Mouse (Mus musculus): ENCODE results near the gene Mta2. TPM values are rescaled to one million over a fixed set of nuclear protein-coding genes. Genes with fewer than 3 reads are reported as not detected.

Mta2 gene
- polyA plus RNA-seq, 1 experiment = 26.9 TPM

- DNase-seq = no peak
- peaks cover 34% of the 10 kb centered on the region for H3K4me1 ChIP-seq (ENCODE audit: control insufficient read depth, insufficient read depth, low read length)
- H3K4me3 ChIP-seq (replicated peaks; ENCODE audit: extremely low read depth, low read depth, low read length) = no peak overlapping the region
- 43% methylated on average over 2 of the region's 2 CpGs for WGBS
- TF ChIP-seq POLR2A (IDR thresholded peaks at IDR 0.05; ENCODE audit: borderline replicate concordance, extremely low read depth, low read depth, low read length) (no peak), CTCF (IDR thresholded peaks at IDR 0.05; ENCODE audit: insufficient read depth, low read length) (no peak)
Observed at GRCm38 (mm10) chr19:8993625-8993912, 51.9 kb downstream of the Mta2 start.

- no peak overlapping the region for H3K4me3 ChIP-seq (replicated peaks; ENCODE audit: extremely low read depth, low read depth, low read length)
- WGBS = 35% methylated on average over 10 of the region's 10 CpGs
- no peak for TF ChIP-seq CTCF (IDR thresholded peaks at IDR 0.05; ENCODE audit: insufficient read depth, low read length)
- TF ChIP-seq POLR2A (IDR thresholded peaks at IDR 0.05; ENCODE audit: borderline replicate concordance, extremely low read depth, low read depth, low read length) = no peak
- no peak for DNase-seq
- peaks cover 41% of the 10 kb centered on the region for H3K4me1 ChIP-seq (ENCODE audit: control insufficient read depth, insufficient read depth, low read length)
Observed at GRCm38 (mm10) chr19:8994813-8995607, 53.3 kb downstream of the Mta2 start.

DNA sequence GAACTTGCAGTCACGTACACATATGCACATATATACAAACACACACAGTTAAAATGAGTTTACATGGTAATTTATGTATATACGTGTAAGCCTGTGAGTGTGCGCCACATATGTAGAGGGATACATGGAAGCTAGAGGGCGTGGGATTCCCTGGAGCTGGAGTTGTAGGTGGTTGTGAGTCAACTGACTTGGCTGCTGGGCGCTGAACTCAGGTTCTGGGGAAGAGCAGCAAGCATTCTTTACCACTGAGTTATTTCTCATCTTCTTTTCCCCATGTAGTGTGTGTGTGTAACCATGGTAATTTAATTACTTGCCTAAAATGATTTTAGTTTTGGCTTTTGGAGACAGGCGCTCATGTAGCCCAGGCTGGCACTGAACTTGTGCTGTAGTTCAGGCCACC, 54.9 kb downstream of the Mta2 start:
- DNase-seq = no peak
- Histone ChIP-seq H3K4me3 (replicated peaks; ENCODE audit: extremely low read depth, low read depth, low read length) (no peak overlapping the region), H3K4me1 (ENCODE audit: control insufficient read depth, insufficient read depth, low read length) (peaks cover 41% of the 10 kb centered on the region)
- 78% methylated on average over 6 of the region's 6 CpGs for WGBS
- TF ChIP-seq POLR2A (IDR thresholded peaks at IDR 0.05; ENCODE audit: borderline replicate concordance, extremely low read depth, low read depth, low read length) = no peak
- no peak for TF ChIP-seq CTCF (IDR thresholded peaks at IDR 0.05; ENCODE audit: insufficient read depth, low read length)

- WGBS = 6% methylated on average over 4 of the region's 4 CpGs
- Histone ChIP-seq H3K4me3 (replicated peaks; ENCODE audit: extremely low read depth, low read depth, low read length) (no peak overlapping the region), H3K4me1 (ENCODE audit: control insufficient read depth, insufficient read depth, low read length) (peaks cover 41% of the 10 kb centered on the region)
- peak; percentile 88 for DNase-seq
- no peak for TF ChIP-seq CTCF (IDR thresholded peaks at IDR 0.05; ENCODE audit: insufficient read depth, low read length)
- TF ChIP-seq POLR2A (IDR thresholded peaks at IDR 0.05; ENCODE audit: borderline replicate concordance, extremely low read depth, low read depth, low read length) = 0 out of 2 replicates have a peak, but pooled peaks have one; percentile 20
Observed at GRCm38 (mm10) chr19:8997546-8997945, 55.9 kb downstream of the Mta2 start.

GRCm38 (mm10) chr19:8998546-8998945, 56.9 kb downstream of the Mta2 start:
- TF ChIP-seq CTCF (IDR thresholded peaks at IDR 0.05; ENCODE audit: insufficient read depth, low read length) (no peak), POLR2A (IDR thresholded peaks at IDR 0.05; ENCODE audit: borderline replicate concordance, extremely low read depth, low read depth, low read length) (no peak)
- Histone ChIP-seq H3K4me1 (ENCODE audit: control insufficient read depth, insufficient read depth, low read length) (peaks cover 35% of the 10 kb centered on the region), H3K4me3 (replicated peaks; ENCODE audit: extremely low read depth, low read depth, low read length) (no peak overlapping the region)
- 48% methylated on average over 6 of the region's 6 CpGs for WGBS
- DNase-seq = no peak

GRCm38 (mm10) chr19:8999223-8999622, 57.5 kb downstream of the Mta2 start:
- 61% methylated on average over 4 of the region's 4 CpGs for WGBS
- no peak for DNase-seq
- TF ChIP-seq CTCF (IDR thresholded peaks at IDR 0.05; ENCODE audit: insufficient read depth, low read length) = no peak
- no peak for TF ChIP-seq POLR2A (IDR thresholded peaks at IDR 0.05; ENCODE audit: borderline replicate concordance, extremely low read depth, low read depth, low read length)
- H3K4me3 ChIP-seq (replicated peaks; ENCODE audit: extremely low read depth, low read depth, low read length) = no peak overlapping the region
- H3K4me1 ChIP-seq (ENCODE audit: control insufficient read depth, insufficient read depth, low read length) = peaks cover 34% of the 10 kb centered on the region

Other genes with a start within 250 kb of the Mta2 start
- 263 and 265 TPM in 2 replicates for gene Slc3a2, start 218.5 kb upstream of the Mta2 start, polyA plus RNA-seq (2012; rRNA removed)
- gene Wdr74, start 206.0 kb upstream of the Mta2 start, polyA plus RNA-seq (2012; rRNA removed) = 19.5 and 21.3 TPM in 2 replicates
- gene 1700092M07Rik, start 201.2 kb upstream of the Mta2 start, polyA plus RNA-seq (2012; rRNA removed) = not detected in 2 replicates
- 79.0 and 88.0 TPM in 2 replicates for gene Stx5a, start 200.5 kb upstream of the Mta2 start, polyA plus RNA-seq (2012; rRNA removed)
- 61.4 and 85.3 TPM in 2 replicates for gene Nxf1, start 184.8 kb upstream of the Mta2 start, polyA plus RNA-seq (2012; rRNA removed)
- 188 and 217 TPM in 2 replicates for gene Tmem223, start 170.9 kb upstream of the Mta2 start, polyA plus RNA-seq (2012; rRNA removed)
- gene Tmem179b, start 167.4 kb upstream of the Mta2 start, polyA plus RNA-seq (2012; rRNA removed) = 88.7 and 103 TPM in 2 replicates
- gene Taf6l, start 155.5 kb upstream of the Mta2 start, polyA plus RNA-seq (2012; rRNA removed) = 8.6 and 9.0 TPM in 2 replicates
- gene Polr2g, start 143.3 kb upstream of the Mta2 start, polyA plus RNA-seq (2012; rRNA removed) = 26.2 and 42.5 TPM in 2 replicates
- gene Zbtb3, start 139.3 kb upstream of the Mta2 start, polyA plus RNA-seq (2012; rRNA removed) = 1.9 and 2.3 TPM in 2 replicates
- 8.5 and 12.8 TPM in 2 replicates for gene Ttc9c, start 122.5 kb upstream of the Mta2 start, polyA plus RNA-seq (2012; rRNA removed)
- gene Hnrnpul2, start 121.9 kb upstream of the Mta2 start, polyA plus RNA-seq (2012; rRNA removed) = 25.4 and 28.0 TPM in 2 replicates
- not detected in 2 replicates for gene AC129217.1, start 112.1 kb upstream of the Mta2 start, polyA plus RNA-seq (2012; rRNA removed)
- 140 and 164 TPM in 2 replicates for gene Bscl2, start 104.4 kb upstream of the Mta2 start, polyA plus RNA-seq (2012; rRNA removed)
- gene Gng3, start 102.7 kb upstream of the Mta2 start, polyA plus RNA-seq (2012; rRNA removed) = 0.11 and 0.19 TPM in 2 replicates
- gene Lrrn4cl, start 91.1 kb upstream of the Mta2 start, polyA plus RNA-seq (2012; rRNA removed) = 2.1 and 3.4 TPM in 2 replicates
- 84.2 and 101 TPM in 2 replicates for gene Ubxn1, start 70.4 kb upstream of the Mta2 start, polyA plus RNA-seq (2012; rRNA removed)
- gene Uqcc3, start 61.0 kb upstream of the Mta2 start, polyA plus RNA-seq (2012; rRNA removed) = 26.2 and 37.6 TPM in 2 replicates
- gene Lbhd1, start 58.1 kb upstream of the Mta2 start, polyA plus RNA-seq (2012; rRNA removed) = 0.58 and 1.7 TPM in 2 replicates
- gene Gm49403, start 57.9 kb upstream of the Mta2 start, polyA plus RNA-seq (2012; rRNA removed) = not detected in 2 replicates
- gene 1810009A15Rik, start 53.0 kb upstream of the Mta2 start, polyA plus RNA-seq (2012; rRNA removed) = 11.8 and 15.4 TPM in 2 replicates
- not detected in 2 replicates for gene Gm49416, start 52.9 kb upstream of the Mta2 start, polyA plus RNA-seq (2012; rRNA removed)
- 18.5 and 22.2 TPM in 2 replicates for gene Ints5, start 48.9 kb upstream of the Mta2 start, polyA plus RNA-seq (2012; rRNA removed)
- gene Ganab, start 43.8 kb upstream of the Mta2 start, polyA plus RNA-seq (2012; rRNA removed) = 83.8 and 124 TPM in 2 replicates
- gene B3gat3, start 21.5 kb upstream of the Mta2 start, polyA plus RNA-seq (2012; rRNA removed) = 92.3 and 107 TPM in 2 replicates
- 11.3 and 14.1 TPM in 2 replicates for gene Rom1, start 12.5 kb upstream of the Mta2 start, polyA plus RNA-seq (2012; rRNA removed)
- gene Eml3, start 12.3 kb upstream of the Mta2 start, polyA plus RNA-seq (2012; rRNA removed) = 50.5 and 65.5 TPM in 2 replicates
- 14.9 and 17.9 TPM in 2 replicates for gene Tut1, start 12.0 kb downstream of the Mta2 start, polyA plus RNA-seq (2012; rRNA removed)
- 121 and 206 TPM in 2 replicates for gene Eef1g, start 25.2 kb downstream of the Mta2 start, polyA plus RNA-seq (2012; rRNA removed)
- gene Ahnak, start 47.4 kb downstream of the Mta2 start, polyA plus RNA-seq (2012; rRNA removed) = 56.3 and 84.7 TPM in 2 replicates
- gene Scgb1a1, start 146.1 kb downstream of the Mta2 start, polyA plus RNA-seq (2012; rRNA removed) = 138,577 and 142,361 TPM in 2 replicates
- 1.4 and 2.2 TPM in 2 replicates for gene Asrgl1, start 193.8 kb downstream of the Mta2 start, polyA plus RNA-seq (2012; rRNA removed)

Measured in lung, adult 2 months (tissue).